Mouse (Mus musculus): ENCODE measurements at regions not wholly inside any gene's neighbourhood (a gene's known extent, or its start where the extent isn't known, plus 50 kb on each side); places are given as distances from the start of the nearest gene placed in this dataset.

DNA sequence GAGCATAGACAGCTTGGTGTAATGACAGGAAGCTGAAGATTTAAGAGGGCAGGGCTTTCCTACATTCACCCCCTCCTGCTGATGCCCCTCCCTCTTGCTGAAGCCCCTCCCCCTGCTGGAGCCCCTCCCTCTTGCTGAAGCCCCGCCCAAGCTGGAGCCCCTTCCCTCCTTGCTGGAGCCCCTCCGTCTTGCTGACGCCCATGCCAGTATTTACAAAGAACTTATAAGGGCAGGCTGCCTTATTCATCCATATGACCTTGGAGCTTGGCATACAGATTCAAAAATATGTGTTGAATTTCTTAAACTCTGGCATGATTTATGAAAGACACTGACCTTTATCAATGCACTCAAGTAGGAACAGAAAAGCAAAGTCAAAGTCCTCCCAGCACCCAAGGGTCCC lies 178.5 kb upstream of the Six2 start:
- TF ChIP-seq CTCF (IDR thresholded peaks at IDR 0.05; ENCODE audit: low read depth, low read length) (no peak), POLR2A (IDR thresholded peaks at IDR 0.05; ENCODE audit: borderline replicate concordance, low read depth, low read length) (no peak)
